In genomic region chr4:42954297-42954696, GRCm38 (mm10) we compare ENCODE assay signal across 9 mouse cellular contexts. TPM values are rescaled to one million over a fixed set of nuclear protein-coding genes. Genes with fewer than 3 reads are reported as not detected.
DNase-seq lines count a peak whose midpoint lies in the region; ATAC-seq and TF ChIP-seq lines count a peak whose summit lies in the region.
"Had no signal": no experiment of that assay in that cellular context is flagged by ENCODE, and none has a peak within 500 bp of the region (broad histone marks: within the 10 kb centered on the region; RNA-seq: fewer than 3 reads in every experiment).

No protein-coding gene starts in this region.

- H3K27ac ChIP-seq in embryonic facial prominence, embryonic 14.5 days (replicated peaks; ENCODE audit: low read depth, low read length) = no peak overlapping the region
- H3K27ac ChIP-seq in heart, embryonic 11.5 days (ENCODE audit: low read depth, low read length) = peak overlapping the region; percentile 97
- no peak overlapping the region for H3K27ac ChIP-seq in lung, postnatal 0 days (ENCODE audit: low read length)
- H3K27ac ChIP-seq: embryonic facial prominence, embryonic 13.5 days had no signal

- no peak for TF ChIP-seq EP300 in lung, postnatal 0 days (IDR thresholded peaks at IDR 0.05)

- WGBS in embryonic facial prominence, embryonic 14.5 days = 10% methylated on average over 10 of the region's 10 CpGs
- WGBS in heart, embryonic 11.5 days (ENCODE audit: insufficient replicate concordance) = 4% methylated on average over 9 of the region's 10 CpGs
- WGBS in lung, postnatal 0 days = 14% methylated on average over 10 of the region's 10 CpGs

- TF ChIP-seq CTCF in lung, postnatal 0 days (IDR thresholded peaks at IDR 0.05) = peak; percentile 94

- H3K36me3 ChIP-seq in embryonic facial prominence, embryonic 14.5 days (ENCODE audit: control insufficient read depth, insufficient read depth, low read length) = peaks cover 30% of the 10 kb centered on the region
- peaks cover 7% of the 10 kb centered on the region; the same call in 1 of the 2 replicates for H3K36me3 ChIP-seq in heart, embryonic 11.5 days (ENCODE audit: control insufficient read depth, insufficient read depth, low read length)
- H3K36me3 ChIP-seq in lung, postnatal 0 days (ENCODE audit: insufficient read depth, low read length) = 0 out of 2 replicates have a peak, but pooled peaks cover 8% of the 10 kb centered on the region

- no peaks in the 10 kb centered on the region for H3K27me3 ChIP-seq in embryonic facial prominence, embryonic 14.5 days (replicated peaks; ENCODE audit: control insufficient read depth, insufficient read depth, low read length)
- no peaks in the 10 kb centered on the region for H3K27me3 ChIP-seq in heart, embryonic 11.5 days (ENCODE audit: control insufficient read depth, insufficient read depth, low read length)
- H3K27me3 ChIP-seq in lung, postnatal 0 days (replicated peaks; ENCODE audit: insufficient read depth, low read length) = no peaks in the 10 kb centered on the region
- H3K27me3 ChIP-seq: embryonic facial prominence, embryonic 13.5 days had no signal

- no peak for ATAC-seq in embryonic facial prominence, embryonic 14.5 days (ENCODE audit: low read depth)
- no peak for ATAC-seq in heart, embryonic 11.5 days (replicated peaks; ENCODE audit: insufficient number of reproducible peaks, low FRiP score, low TSS enrichment)
- no peak for ATAC-seq in lung, postnatal 0 days

- H3K9me3 ChIP-seq in embryonic facial prominence, embryonic 14.5 days (ENCODE audit: control insufficient read depth, low read length) = no peaks in the 10 kb centered on the region
- H3K9me3 ChIP-seq in heart, embryonic 11.5 days (replicated peaks; ENCODE audit: control insufficient read depth, low read length) = no peaks in the 10 kb centered on the region
- no peaks in the 10 kb centered on the region for H3K9me3 ChIP-seq in lung, postnatal 0 days (ENCODE audit: low read length)
- H3K9me3 ChIP-seq: embryonic facial prominence, embryonic 13.5 days had no signal

- no peak overlapping the region for H3K4me2 ChIP-seq in embryonic facial prominence, embryonic 14.5 days (ENCODE audit: low read depth, low read length)
- H3K4me2 ChIP-seq in heart, embryonic 11.5 days = peak overlapping the region; percentile 51
- H3K4me2 ChIP-seq in lung, postnatal 0 days (replicated peaks; ENCODE audit: low read depth, low read length) = no peak overlapping the region

- H3K4me1 ChIP-seq in embryonic facial prominence, embryonic 14.5 days (ENCODE audit: control insufficient read depth, insufficient read depth, low read length) = peaks cover 9% of the 10 kb centered on the region
- peaks cover 50% of the 10 kb centered on the region for H3K4me1 ChIP-seq in heart, embryonic 11.5 days (ENCODE audit: control insufficient read depth, insufficient read depth, low read length)
- H3K4me1 ChIP-seq in lung, postnatal 0 days (ENCODE audit: insufficient read depth, low read depth, low read length) = 0 out of 2 replicates have a peak, but pooled peaks cover 5% of the 10 kb centered on the region

- DNase-seq in CD4-positive helper T cell, adult 2 months (ENCODE audit: low read depth, low spot score) = peak; percentile 40
- peak; percentile 68 to 77 for DNase-seq in adrenal gland, adult 18-20 months (ENCODE audit: low spot score in 2 of 2)
- DNase-seq in embryonic facial prominence, embryonic 14.5 days (ENCODE audit: low spot score) = peak; percentile 53
- peak; percentile 89 for DNase-seq in layer of hippocampus, adult 11-12 months (ENCODE audit: low spot score)
- DNase-seq in lung, postnatal 0 days (ENCODE audit: low spot score) = peak; percentile 77
- peak; percentile 92 for DNase-seq in retina, embryonic 14.5 days (ENCODE audit: low spot score)
- DNase-seq in urinary bladder, postnatal 25 days (ENCODE audit: low spot score) = peak; percentile 67

- H3K9ac ChIP-seq in embryonic facial prominence, embryonic 14.5 days (ENCODE audit: low read depth, low read length) = 0 out of 2 replicates have a peak overlapping the region, but pooled peaks have one; percentile 3
- peak overlapping the region; percentile 66 for H3K9ac ChIP-seq in heart, embryonic 11.5 days (ENCODE audit: low read depth, low read length)
- no peak overlapping the region for H3K9ac ChIP-seq in lung, postnatal 0 days (replicated peaks; ENCODE audit: low read depth)

- H3K4me3 ChIP-seq in embryonic facial prominence, embryonic 14.5 days (ENCODE audit: low read depth, low read length) = no peak overlapping the region
- no peak overlapping the region for H3K4me3 ChIP-seq in heart, embryonic 11.5 days (ENCODE audit: low read depth, low read length)
- no peak overlapping the region for H3K4me3 ChIP-seq in lung, postnatal 0 days (ENCODE audit: low read depth, low read length)
- H3K4me3 ChIP-seq: embryonic facial prominence, embryonic 13.5 days had no signal

RNA-seq across cellular contexts. Expression of gene Dnajb5, which starts 4.7 kb away (rescaled TPM):
- total RNA-seq in adrenal gland, adult 18-20 months (2021) = 10 to 100 TPM; 17.0 to 24.2 TPM
- 11.9 and 15.4 TPM in 2 replicates for polyA plus RNA-seq in embryonic facial prominence, embryonic 14.5 days (2014; fragmentation: Nextera tagmentation; extraction: Ambion mirVana)
- 11.8 and 12.9 TPM in 2 replicates for polyA plus RNA-seq in heart, embryonic 11.5 days (2014; fragmentation: Nextera tagmentation; extraction: Ambion mirVana)
- 5.7 and 6.2 TPM in 2 replicates for polyA plus RNA-seq in lung, postnatal 0 days (2015; fragmentation: Nextera tagmentation; extraction: Ambion mirVana)

RNA-seq across cellular contexts. Expression of gene 1700022I11Rik, which starts 15.1 kb away (rescaled TPM):
- total RNA-seq in adrenal gland, adult 18-20 months (2021) = not detected
- 0.28 and 0.75 TPM in 2 replicates for polyA plus RNA-seq in embryonic facial prominence, embryonic 14.5 days (2014; fragmentation: Nextera tagmentation; extraction: Ambion mirVana)
- polyA plus RNA-seq in heart, embryonic 11.5 days (2014; fragmentation: Nextera tagmentation; extraction: Ambion mirVana) = 0.36 and 0.69 TPM in 2 replicates
- 0.30 TPM in 1 of 2 replicates, not detected in the other for polyA plus RNA-seq in lung, postnatal 0 days (2015; fragmentation: Nextera tagmentation; extraction: Ambion mirVana)

RNA-seq across cellular contexts. Expression of gene Phf24, which starts 37.8 kb away (rescaled TPM):
- 1 to 10 TPM; 1.6 to 1.8 TPM for total RNA-seq in adrenal gland, adult 18-20 months (2021)
- 4.9 and 5.7 TPM in 2 replicates for polyA plus RNA-seq in embryonic facial prominence, embryonic 14.5 days (2014; fragmentation: Nextera tagmentation; extraction: Ambion mirVana)
- 1.9 and 2.4 TPM in 2 replicates for polyA plus RNA-seq in heart, embryonic 11.5 days (2014; fragmentation: Nextera tagmentation; extraction: Ambion mirVana)
- 0.29 and 0.31 TPM in 2 replicates for polyA plus RNA-seq in lung, postnatal 0 days (2015; fragmentation: Nextera tagmentation; extraction: Ambion mirVana)

RNA-seq across cellular contexts. Expression of gene Vcp, which starts 46.0 kb away (rescaled TPM):
- 100 to 1,000 TPM; 267 to 341 TPM for total RNA-seq in adrenal gland, adult 18-20 months (2021)
- 471 and 523 TPM in 2 replicates for polyA plus RNA-seq in embryonic facial prominence, embryonic 14.5 days (2014; fragmentation: Nextera tagmentation; extraction: Ambion mirVana)
- polyA plus RNA-seq in heart, embryonic 11.5 days (2014; fragmentation: Nextera tagmentation; extraction: Ambion mirVana) = 472 and 544 TPM in 2 replicates
- polyA plus RNA-seq in lung, postnatal 0 days (2015; fragmentation: Nextera tagmentation; extraction: Ambion mirVana) = 242 and 262 TPM in 2 replicates

RNA-seq across cellular contexts. Expression of gene Fancg, which starts 56.0 kb away (rescaled TPM):
- 1 to 10 TPM; 6.6 to 7.7 TPM for total RNA-seq in adrenal gland, adult 18-20 months (2021)
- 14.8 and 16.6 TPM in 2 replicates for polyA plus RNA-seq in embryonic facial prominence, embryonic 14.5 days (2014; fragmentation: Nextera tagmentation; extraction: Ambion mirVana)
- polyA plus RNA-seq in heart, embryonic 11.5 days (2014; fragmentation: Nextera tagmentation; extraction: Ambion mirVana) = 11.0 and 11.5 TPM in 2 replicates
- 6.4 and 7.9 TPM in 2 replicates for polyA plus RNA-seq in lung, postnatal 0 days (2015; fragmentation: Nextera tagmentation; extraction: Ambion mirVana)

Comparison
In these comparisons a context has a peak if more than half of its experiments do, and no peak if none do; other contexts are left out.
1. DNase-seq: peak in every context shown above with its lines; median percentile 92 in retina, embryonic 14.5 days; 89 in layer of hippocampus, adult 11-12 months; 77 in lung, postnatal 0 days; 72 in adrenal gland, adult 18-20 months; 67 in urinary bladder, postnatal 25 days; 53 in embryonic facial prominence, embryonic 14.5 days; 40 in CD4-positive helper T cell, adult 2 months.